Mouse (Mus musculus) embryonic facial prominence, embryonic 14.5 days (tissue): ENCODE data around the gene Rapgef4. TPM values are rescaled to one million over a fixed set of nuclear protein-coding genes. Genes with fewer than 3 reads are reported as not detected.

Experiments
- ATAC-seq: fragments of 200-750 bp; cut with Nextera tagmentation; 2 replicates; pipeline ENCODE4 v1.8.0; 2017; ENCODE audit warnings: low read depth, moderate number of reproducible peaks, moderate TSS enrichment
- DNase-seq: peaks from one replicate; pipeline ENCODE4 v3.0.0-alpha.2; 2015; ENCODE audit warnings: low spot score
- H3K27ac ChIP-seq: fragments of 300-500 bp; sonication (generic); replicated peaks from 2 replicates; pipeline ENCODE4 v1.5.1; 2014; ENCODE audit warnings: low read depth, mild to moderate bottlenecking, low read length, moderate library complexity
- H3K27me3 ChIP-seq: fragments of 300-500 bp; sonication (generic); replicated peaks from 2 replicates; pipeline ENCODE4 v1.6.1; 2014; ENCODE audit warnings: low read length; ENCODE audit not compliant: control insufficient read depth, insufficient read depth
- H3K36me3 ChIP-seq: fragments of 300-500 bp; sonication (generic); 2 replicates; pipeline ENCODE4 v1.6.1; 2014; ENCODE audit warnings: low read length, mixed read lengths; ENCODE audit not compliant: control insufficient read depth, insufficient read depth
- H3K4me1 ChIP-seq: fragments of 300-500 bp; sonication (generic); 2 replicates; pipeline ENCODE4 v1.6.1; 2014; ENCODE audit warnings: antibody characterized with exemption, low read length; ENCODE audit not compliant: control insufficient read depth, insufficient read depth
- H3K4me2 ChIP-seq: fragments of 300-500 bp; sonication (generic); 2 replicates; pipeline ENCODE4 v1.6.1; 2014; ENCODE audit warnings: low read depth, mild to moderate bottlenecking, low read length, moderate library complexity, mixed read lengths
- H3K4me3 ChIP-seq: fragments of 300-500 bp; sonication (generic); 2 replicates; pipeline ENCODE4 v1.5.1; 2014; ENCODE audit warnings: low read depth, mild to moderate bottlenecking, low read length
- H3K9ac ChIP-seq: fragments of 300-500 bp; sonication (generic); 2 replicates; pipeline ENCODE4 v1.6.1; 2014; ENCODE audit warnings: low read depth, mild to moderate bottlenecking, low read length, moderate library complexity, mixed read lengths
- H3K9me3 ChIP-seq: fragments of 300-500 bp; sonication (generic); 2 replicates; pipeline ENCODE4 v1.6.1; 2016; ENCODE audit warnings: low read length; ENCODE audit not compliant: control insufficient read depth
- WGBS: fragments of 180-500 bp; shearing (Covaris S2); extraction: QIAGEN DNeasy Blood & Tissue Kit; methylation state at CpG from one replicate; pipeline ENCODE4 v1.1.7; 2014; 5-methylcytosine and 5-hydroxymethylcytosine counted together
- polyA plus RNA-seq: library from polyadenylated mRNA; unstranded; fragments of >200 nt; fragmentation: Nextera tagmentation; extraction: Ambion mirVana; gene quantifications from 2 replicates; pipeline ENCODE4 v1.2.1, GENCODE M21; 2014

Gene Rapgef4
- polyA plus RNA-seq, 1 experiment from 2014 or later = 2.6 TPM

DNA sequence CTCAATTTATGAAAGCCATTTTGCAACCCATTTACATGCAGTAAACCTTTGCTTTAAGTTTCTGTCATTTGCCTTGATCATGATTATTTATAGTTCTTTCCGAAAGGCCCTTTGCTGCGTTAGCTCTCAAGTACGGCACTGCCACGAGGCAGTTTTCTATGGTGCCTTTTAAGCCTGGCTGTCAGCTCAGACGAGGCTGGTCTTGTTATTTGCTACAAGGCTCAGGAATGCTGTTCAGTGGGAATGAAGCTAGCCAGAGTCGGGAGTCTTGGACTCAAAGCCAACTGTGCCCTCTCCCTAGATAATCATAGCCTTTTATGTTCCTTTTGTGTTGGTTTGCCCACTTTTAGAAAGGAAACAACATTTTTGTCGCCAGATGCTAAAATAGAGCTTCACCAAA, 240.7 kb downstream of the Rapgef4 start:
- no peaks in the 10 kb centered on the region for H3K27me3 ChIP-seq
- no peak overlapping the region for H3K4me3 ChIP-seq
- H3K27ac ChIP-seq = no peak overlapping the region; the same call in 1 of the 2 replicates
- ATAC-seq (no peak), DNase-seq (peak; percentile 62)
- WGBS = 35% methylated on average over 7 of the region's 7 CpGs
- H3K9me3 ChIP-seq = no peaks in the 10 kb centered on the region
- H3K4me1 ChIP-seq = peaks cover 6% of the 10 kb centered on the region; the same call in 1 of the 2 replicates
- H3K36me3 ChIP-seq = no peaks in the 10 kb centered on the region
- no peak overlapping the region for H3K4me2 ChIP-seq
- H3K9ac ChIP-seq = no peak overlapping the region

DNA sequence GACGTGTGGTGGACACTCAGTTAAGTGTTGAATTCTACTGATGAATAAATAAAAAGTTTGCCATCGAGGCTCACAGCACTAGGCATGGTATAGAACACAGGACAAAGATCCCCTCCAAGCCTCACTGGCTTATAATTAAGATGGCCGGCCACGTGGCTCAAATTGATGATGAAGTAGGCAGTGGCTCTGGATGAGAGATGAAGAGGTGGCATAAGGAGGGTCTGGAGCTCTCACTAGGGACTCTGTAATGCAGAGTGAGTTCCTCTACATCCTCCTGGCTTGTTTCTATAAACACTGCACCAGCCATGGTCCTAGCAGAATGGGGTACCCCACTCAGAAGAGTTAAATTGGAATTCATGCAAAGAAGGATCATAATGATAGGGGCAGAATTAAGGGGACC, 241.2 kb downstream of the Rapgef4 start:
- H3K36me3 ChIP-seq = no peaks in the 10 kb centered on the region

GRCm38 (mm10) chr2:72222736-72223455, 241.9 kb downstream of the Rapgef4 start:
- ATAC-seq (no peak), DNase-seq (no peak)
- WGBS = 83% methylated on average over 16 of the region's 16 CpGs
- no peaks in the 10 kb centered on the region for H3K9me3 ChIP-seq
- no peak overlapping the region for H3K4me2 ChIP-seq
- H3K4me3 ChIP-seq = no peak overlapping the region
- no peak overlapping the region for H3K27ac ChIP-seq
- no peaks in the 10 kb centered on the region for H3K27me3 ChIP-seq
- no peak overlapping the region for H3K9ac ChIP-seq
- H3K4me1 ChIP-seq = peaks cover 6% of the 10 kb centered on the region; the same call in 1 of the 2 replicates
- H3K36me3 ChIP-seq = no peaks in the 10 kb centered on the region

More for the DNA sequence above, 241.2 kb downstream of the Rapgef4 start:
- WGBS = 77% methylated on average over 4 of the region's 4 CpGs
- H3K4me2 ChIP-seq = no peak overlapping the region
- no peak for DNase-seq
- H3K9ac ChIP-seq = no peak overlapping the region
- peaks cover 6% of the 10 kb centered on the region; the same call in 1 of the 2 replicates for H3K4me1 ChIP-seq
- H3K4me3 ChIP-seq = no peak overlapping the region
- H3K27me3 ChIP-seq = no peaks in the 10 kb centered on the region
- H3K27ac ChIP-seq = no peak overlapping the region
- ATAC-seq = no peak
- H3K9me3 ChIP-seq = no peaks in the 10 kb centered on the region

DNA sequence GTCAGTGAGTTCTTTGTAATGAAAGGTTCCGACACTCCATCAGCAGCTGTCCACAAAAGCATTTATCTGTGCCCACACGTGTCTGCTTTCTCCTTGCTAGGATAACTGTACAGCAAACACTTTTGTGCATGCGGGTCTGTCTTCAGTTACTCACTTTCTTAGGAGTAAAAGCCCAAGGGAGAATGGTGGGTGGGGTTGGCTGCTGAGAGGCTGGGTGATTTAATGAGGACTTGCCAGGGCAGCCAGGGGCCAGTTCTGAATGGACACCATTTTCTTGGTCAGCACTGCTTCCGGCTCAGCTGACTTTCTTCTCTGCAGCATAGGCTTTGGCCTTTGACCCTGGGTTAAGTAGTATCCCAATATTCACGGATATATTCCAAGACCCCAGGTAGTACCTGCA, 242.4 kb downstream of the Rapgef4 start:
- H3K9ac ChIP-seq = no peak overlapping the region
- H3K36me3 ChIP-seq = no peaks in the 10 kb centered on the region
- H3K27ac ChIP-seq = no peak overlapping the region
- WGBS = 54% methylated on average over 5 of the region's 5 CpGs
- ATAC-seq (no peak), DNase-seq (no peak)
- no peak overlapping the region for H3K4me3 ChIP-seq
- no peaks in the 10 kb centered on the region for H3K9me3 ChIP-seq
- no peak overlapping the region for H3K4me2 ChIP-seq
- H3K27me3 ChIP-seq = no peaks in the 10 kb centered on the region
- H3K4me1 ChIP-seq = peaks cover 6% of the 10 kb centered on the region; the same call in 1 of the 2 replicates

GRCm38 (mm10) chr2:72226006-72226405, 245.0 kb downstream of the Rapgef4 start:
- DNase-seq (no peak), ATAC-seq (no peak)
- no peaks in the 10 kb centered on the region for H3K27me3 ChIP-seq
- 86% methylated on average over 6 of the region's 6 CpGs for WGBS
- H3K36me3 ChIP-seq = no peaks in the 10 kb centered on the region
- H3K4me1 ChIP-seq = peaks cover 3% of the 10 kb centered on the region; the same call in 1 of the 2 replicates
- H3K9me3 ChIP-seq = no peaks in the 10 kb centered on the region
- H3K9ac ChIP-seq = no peak overlapping the region
- no peak overlapping the region for H3K27ac ChIP-seq
- no peak overlapping the region for H3K4me2 ChIP-seq
- H3K4me3 ChIP-seq = no peak overlapping the region

GRCm38 (mm10) chr2:72227416-72227815, 246.4 kb downstream of the Rapgef4 start:
- no peaks in the 10 kb centered on the region for H3K9me3 ChIP-seq
- ATAC-seq (no peak), DNase-seq (no peak)
- 92% methylated on average over 6 of the region's 6 CpGs for WGBS
- no peaks in the 10 kb centered on the region for H3K36me3 ChIP-seq
- no peak overlapping the region for H3K9ac ChIP-seq
- no peaks in the 10 kb centered on the region for H3K4me1 ChIP-seq
- no peak overlapping the region for H3K4me2 ChIP-seq
- no peak overlapping the region for H3K27ac ChIP-seq
- no peaks in the 10 kb centered on the region for H3K27me3 ChIP-seq
- H3K4me3 ChIP-seq = no peak overlapping the region

DNA sequence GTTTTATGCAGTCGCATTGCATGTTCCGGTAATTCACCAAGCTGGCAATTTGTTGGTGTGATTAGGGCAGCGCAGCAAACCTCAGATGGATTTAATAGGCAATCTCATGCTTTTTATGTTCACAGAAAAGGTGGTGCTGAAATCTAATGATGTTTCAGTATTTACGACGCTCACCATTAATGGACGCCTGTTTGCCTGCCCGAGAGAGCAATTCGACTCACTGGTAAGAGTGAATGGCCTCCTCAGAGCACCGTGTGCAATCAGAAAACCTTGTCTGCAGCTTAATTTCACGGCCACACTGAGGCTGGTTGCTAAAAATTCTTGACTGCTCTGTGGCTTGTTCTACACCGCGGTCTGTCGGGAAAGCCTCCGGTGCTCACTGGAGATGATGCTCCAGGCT, 247.8 kb downstream of the Rapgef4 start:
- Histone ChIP-seq H3K9me3 (no peaks in the 10 kb centered on the region), H3K4me2 (no peak overlapping the region), H3K27ac (no peak overlapping the region), H3K27me3 (no peaks in the 10 kb centered on the region), H3K9ac (no peak overlapping the region), H3K4me1 (no peaks in the 10 kb centered on the region), H3K36me3 (no peaks in the 10 kb centered on the region), H3K4me3 (no peak overlapping the region)
- DNase-seq (no peak), ATAC-seq (no peak)
- WGBS = 73% methylated on average over 14 of the region's 14 CpGs

DNA sequence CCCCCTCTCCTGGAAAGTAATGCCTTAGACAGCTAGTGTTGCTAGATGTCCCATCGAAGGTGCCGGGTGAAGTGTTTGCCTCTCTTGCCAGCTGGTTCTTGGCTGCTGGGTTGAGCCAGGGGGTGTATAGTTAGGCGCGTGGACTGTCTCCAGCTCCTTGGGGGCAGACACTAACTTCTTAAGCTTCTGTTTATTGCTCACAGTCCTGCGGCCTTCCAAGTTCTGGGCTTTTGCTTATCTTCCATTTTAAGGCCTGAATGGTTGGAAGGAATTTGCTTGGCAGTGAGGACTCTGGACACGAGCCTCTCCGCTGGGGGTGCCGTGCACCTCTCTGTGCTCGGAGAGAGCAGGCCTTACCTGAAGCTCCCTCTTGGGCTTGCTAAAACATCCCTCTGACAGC, 249.5 kb downstream of the Rapgef4 start:
- ATAC-seq (no peak), DNase-seq (no peak)
- H3K36me3 ChIP-seq = no peaks in the 10 kb centered on the region
- no peak overlapping the region for H3K9ac ChIP-seq
- 79% methylated on average over 9 of the region's 9 CpGs for WGBS
- no peaks in the 10 kb centered on the region for H3K4me1 ChIP-seq
- H3K4me2 ChIP-seq = no peak overlapping the region
- no peak overlapping the region for H3K27ac ChIP-seq
- H3K4me3 ChIP-seq = no peak overlapping the region
- H3K27me3 ChIP-seq = no peaks in the 10 kb centered on the region
- H3K9me3 ChIP-seq = no peaks in the 10 kb centered on the region

DNA sequence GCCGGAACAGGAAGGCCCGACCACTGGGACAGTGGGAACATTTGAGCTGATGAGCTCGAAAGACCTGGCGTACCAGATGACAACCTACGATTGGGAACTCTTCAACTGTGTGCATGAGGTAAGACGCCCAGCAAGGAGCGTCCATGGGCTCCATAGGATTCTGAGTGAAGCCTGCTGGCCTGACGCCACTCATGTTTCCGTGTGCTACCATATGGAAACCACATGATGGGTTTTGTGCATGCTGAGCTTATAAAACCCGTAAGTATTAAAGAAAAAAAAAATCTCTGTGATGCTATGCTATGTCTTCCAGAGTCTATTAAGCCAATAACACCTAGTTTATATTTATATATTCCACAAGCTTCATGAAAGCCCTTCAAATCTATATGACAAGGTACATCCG, 253.0 kb downstream of the Rapgef4 start:
- Histone ChIP-seq H3K36me3 (no peaks in the 10 kb centered on the region), H3K4me3 (no peak overlapping the region), H3K9me3 (no peaks in the 10 kb centered on the region), H3K4me2 (no peak overlapping the region), H3K27me3 (no peaks in the 10 kb centered on the region), H3K4me1 (peaks cover 2% of the 10 kb centered on the region), H3K27ac (peak overlapping the region; percentile 50), H3K9ac (no peak overlapping the region)
- DNase-seq (peak; percentile 62), ATAC-seq (no peak)
- WGBS = 73% methylated on average over 11 of the region's 11 CpGs
